Mouse (Mus musculus) midbrain, embryonic 13.5 days (tissue): ENCODE data around the gene Gldc. TPM values are rescaled to one million over a fixed set of nuclear protein-coding genes. Genes with fewer than 3 reads are reported as not detected.

Source experiments
- ATAC-seq: fragments of 200-750 bp; cut with Nextera tagmentation; 2 replicates; pipeline ENCODE4 v1.8.0; 2017; ENCODE audit warnings: mild to moderate bottlenecking, moderate TSS enrichment, moderate library complexity
- H3K27ac ChIP-seq: fragments of 300-500 bp; sonication (generic); 2 replicates; pipeline ENCODE4 v1.5.1; 2015; ENCODE audit warnings: inconsistent platforms, mild to moderate bottlenecking, moderate library complexity
- H3K27me3 ChIP-seq: fragments of 300-500 bp; sonication (generic); 2 replicates; pipeline ENCODE4 v1.6.1; 2015; ENCODE audit warnings: mild to moderate bottlenecking, inconsistent platforms
- H3K36me3 ChIP-seq: fragments of 300-500 bp; sonication (generic); 2 replicates; pipeline ENCODE4 v1.6.1; 2015; ENCODE audit warnings: mild to moderate bottlenecking, inconsistent platforms
- H3K4me1 ChIP-seq: fragments of 300-500 bp; sonication (generic); replicated peaks from 2 replicates; pipeline ENCODE4 v1.6.1; 2015; ENCODE audit warnings: inconsistent platforms
- H3K4me2 ChIP-seq: fragments of 300-500 bp; sonication (generic); replicated peaks from 2 replicates; pipeline ENCODE4 v1.6.1; 2015; ENCODE audit warnings: moderate library complexity, mild to moderate bottlenecking, inconsistent platforms
- H3K4me3 ChIP-seq: fragments of 300-500 bp; sonication (generic); replicated peaks from 2 replicates; pipeline ENCODE4 v1.5.1; 2015; ENCODE audit warnings: mild to moderate bottlenecking, inconsistent platforms
- H3K9ac ChIP-seq: fragments of 300-500 bp; sonication (generic); replicated peaks from 2 replicates; pipeline ENCODE4 v1.6.1; 2015; ENCODE audit warnings: mild to moderate bottlenecking, inconsistent platforms
- H3K9me3 ChIP-seq: fragments of 300-500 bp; sonication (generic); 2 replicates; pipeline ENCODE4 v1.6.1; 2016; ENCODE audit warnings: mild to moderate bottlenecking, inconsistent platforms
- WGBS: fragments of 180-500 bp; shearing (Covaris S2); methylation state at CpG from one replicate; pipeline ENCODE4 v1.1.7; 2015; 5-methylcytosine and 5-hydroxymethylcytosine counted together
- polyA plus RNA-seq: library from polyadenylated mRNA; unstranded; fragments of >200 nt; fragmentation: Nextera tagmentation; extraction: Ambion mirVana; gene quantifications from 2 replicates; pipeline ENCODE4 v1.2.1, GENCODE M21; 2015

Gldc gene
- polyA plus RNA-seq, 1 experiment from 2014 or later, result 11.4 TPM

- Histone ChIP-seq H3K36me3 (no peaks in the 10 kb centered on the region), H3K4me3 (no peak overlapping the region), H3K9me3 (no peaks in the 10 kb centered on the region), H3K4me2 (0 out of 2 replicates have a peak overlapping the region, but pooled peaks have one; percentile 25), H3K9ac (no peak overlapping the region), H3K27me3 (no peaks in the 10 kb centered on the region), H3K27ac (peak overlapping the region; percentile 87), H3K4me1 (peaks cover 74% of the 10 kb centered on the region)
- WGBS, result 51% methylated on average over 4 of the region's 4 CpGs
- peak; percentile 6; the same call in 1 of the 2 replicates for ATAC-seq
These were observed 58.0 kb downstream of the Gldc start for GRCm38 (mm10) chr19:30117241-30117640.

- Histone ChIP-seq H3K4me1 (peaks cover 72% of the 10 kb centered on the region), H3K9ac (no peak overlapping the region), H3K9me3 (no peaks in the 10 kb centered on the region), H3K27ac (peak overlapping the region; percentile 87), H3K4me2 (no peak overlapping the region), H3K27me3 (no peaks in the 10 kb centered on the region), H3K4me3 (no peak overlapping the region), H3K36me3 (no peaks in the 10 kb centered on the region)
- ATAC-seq, result no peak
- WGBS, result 69% methylated on average over 5 of the region's 5 CpGs
These were observed 59.6 kb downstream of the Gldc start for GRCm38 (mm10) chr19:30115606-30116005.

- no peak overlapping the region for H3K9ac ChIP-seq
- H3K27ac ChIP-seq, result peak overlapping the region; percentile 87; the same call in 1 of the 2 replicates
These were observed 60.2 kb downstream of the Gldc start for GRCm38 (mm10) chr19:30114919-30115441.

GRCm38 (mm10) chr19:30112961-30113688 is 62.1 kb downstream of the Gldc start:
- Histone ChIP-seq H3K27me3 (no peaks in the 10 kb centered on the region), H3K4me3 (no peak overlapping the region), H3K9me3 (no peaks in the 10 kb centered on the region), H3K36me3 (no peaks in the 10 kb centered on the region), H3K27ac (no peak overlapping the region), H3K4me2 (no peak overlapping the region), H3K9ac (no peak overlapping the region), H3K4me1 (peaks cover 63% of the 10 kb centered on the region)
- no peak for ATAC-seq
- 80% methylated on average over 16 of the region's 16 CpGs for WGBS

More at GRCm38 (mm10) chr19:30114919-30115441, 60.2 kb downstream of the Gldc start:
- peaks cover 66% of the 10 kb centered on the region for H3K4me1 ChIP-seq
- 34% methylated on average over 14 of the region's 14 CpGs for WGBS
- H3K9me3 ChIP-seq, result no peaks in the 10 kb centered on the region
- no peak overlapping the region for H3K4me3 ChIP-seq
- peak overlapping the region; percentile 16; the same call in 1 of the 2 replicates for H3K4me2 ChIP-seq
- H3K27me3 ChIP-seq, result no peaks in the 10 kb centered on the region
- no peaks in the 10 kb centered on the region for H3K36me3 ChIP-seq
- no peak for ATAC-seq

- WGBS, result 97% methylated on average over 3 of the region's 3 CpGs
- H3K4me2 ChIP-seq, result no peak overlapping the region
- no peak overlapping the region for H3K9ac ChIP-seq
- peaks cover 61% of the 10 kb centered on the region for H3K4me1 ChIP-seq
- H3K27me3 ChIP-seq, result no peaks in the 10 kb centered on the region
- H3K4me3 ChIP-seq, result no peak overlapping the region
- H3K27ac ChIP-seq, result no peak overlapping the region
- no peaks in the 10 kb centered on the region for H3K36me3 ChIP-seq
- H3K9me3 ChIP-seq, result no peaks in the 10 kb centered on the region
- ATAC-seq, result no peak
These were observed 63.8 kb downstream of the Gldc start for GRCm38 (mm10) chr19:30111421-30111820.

GRCm38 (mm10) chr19:30109122-30109521 is 66.1 kb downstream of the Gldc start:
- H3K36me3 ChIP-seq, result no peaks in the 10 kb centered on the region
- no peaks in the 10 kb centered on the region for H3K27me3 ChIP-seq
- ATAC-seq, result peak; percentile 67
- no peak overlapping the region for H3K9ac ChIP-seq
- no peaks in the 10 kb centered on the region for H3K9me3 ChIP-seq
- H3K4me3 ChIP-seq, result no peak overlapping the region
- H3K4me1 ChIP-seq, result peaks cover 39% of the 10 kb centered on the region
- H3K27ac ChIP-seq, result peak overlapping the region; percentile 79
- WGBS, result 35% methylated on average over 6 of the region's 6 CpGs
- H3K4me2 ChIP-seq, result peak overlapping the region; percentile 15; the same call in 1 of the 2 replicates

GRCm38 (mm10) chr19:30108616-30109015 is 66.6 kb downstream of the Gldc start:
- Histone ChIP-seq H3K9me3 (no peaks in the 10 kb centered on the region), H3K9ac (no peak overlapping the region), H3K4me1 (peaks cover 36% of the 10 kb centered on the region), H3K27me3 (no peaks in the 10 kb centered on the region), H3K36me3 (no peaks in the 10 kb centered on the region), H3K4me3 (no peak overlapping the region), H3K27ac (peak overlapping the region; percentile 79), H3K4me2 (peak overlapping the region; percentile 15; the same call in 1 of the 2 replicates)
- peak; percentile 65 for ATAC-seq

GRCm38 (mm10) chr19:30107221-30107845 is 67.9 kb downstream of the Gldc start:
- Histone ChIP-seq H3K4me1 (peaks cover 32% of the 10 kb centered on the region), H3K9ac (no peak overlapping the region), H3K36me3 (0 out of 2 replicates have a peak, but pooled peaks cover 5% of the 10 kb centered on the region), H3K27me3 (no peaks in the 10 kb centered on the region), H3K4me3 (no peak overlapping the region), H3K9me3 (no peaks in the 10 kb centered on the region), H3K27ac (peak overlapping the region; percentile 70), H3K4me2 (no peak overlapping the region)
- peak; percentile 21; the same call in 1 of the 2 replicates for ATAC-seq
- WGBS, result 47% methylated on average over 10 of the region's 10 CpGs

GRCm38 (mm10) chr19:30105045-30105842 is 70.0 kb downstream of the Gldc start:
- Histone ChIP-seq H3K4me2 (no peak overlapping the region), H3K4me1 (peaks cover 32% of the 10 kb centered on the region), H3K27ac (no peak overlapping the region), H3K4me3 (no peak overlapping the region), H3K27me3 (no peaks in the 10 kb centered on the region), H3K9me3 (no peaks in the 10 kb centered on the region; the same call in 1 of the 2 replicates), H3K9ac (no peak overlapping the region), H3K36me3 (peaks cover 11% of the 10 kb centered on the region)
- 91% methylated on average over 6 of the region's 6 CpGs for WGBS
- no peak for ATAC-seq

GRCm38 (mm10) chr19:30102620-30103019 is 72.6 kb downstream of the Gldc start:
- Histone ChIP-seq H3K9me3 (no peaks in the 10 kb centered on the region; the same call in 1 of the 2 replicates), H3K27me3 (no peaks in the 10 kb centered on the region), H3K27ac (no peak overlapping the region), H3K9ac (no peak overlapping the region), H3K4me3 (no peak overlapping the region), H3K36me3 (peaks cover 36% of the 10 kb centered on the region), H3K4me2 (no peak overlapping the region), H3K4me1 (peaks cover 13% of the 10 kb centered on the region)
- WGBS, result 94% methylated on average over 6 of the region's 6 CpGs
- no peak for ATAC-seq

- H3K4me1 ChIP-seq, result peaks cover 18% of the 10 kb centered on the region
- H3K4me2 ChIP-seq, result no peak overlapping the region
- peaks cover 55% of the 10 kb centered on the region for H3K36me3 ChIP-seq
- no peak overlapping the region for H3K27ac ChIP-seq
- no peak for ATAC-seq
- no peaks in the 10 kb centered on the region; the same call in 1 of the 2 replicates for H3K9me3 ChIP-seq
- 94% methylated on average over 12 of the region's 12 CpGs for WGBS
- H3K27me3 ChIP-seq, result no peaks in the 10 kb centered on the region
- H3K4me3 ChIP-seq, result no peak overlapping the region
- H3K9ac ChIP-seq, result no peak overlapping the region
These were observed 74.7 kb downstream of the Gldc start for GRCm38 (mm10) chr19:30100571-30100970.
